Mouse (Mus musculus) forebrain, embryonic 13.5 days (tissue): Measurements from ENCODE around the gene Clns1a. TPM values are rescaled to one million over a fixed set of nuclear protein-coding genes. Genes with fewer than 3 reads are reported as not detected.
A peak's percentile ranks its signal among the peaks of the same experiment; 100 is the strongest.

Experiments
- ATAC-seq: fragments of 200-750 bp; cut with Nextera tagmentation; 2 replicates; pipeline ENCODE4 v1.8.0; 2017
- H3K27ac ChIP-seq: fragments of 300-500 bp; sonication (generic); 2 replicates; pipeline ENCODE4 v1.5.1; 2015; ENCODE audit warnings: inconsistent platforms, mild to moderate bottlenecking, moderate library complexity
- H3K27me3 ChIP-seq: fragments of 300-500 bp; sonication (generic); 2 replicates; pipeline ENCODE4 v1.6.1; 2015; ENCODE audit warnings: mild to moderate bottlenecking, inconsistent platforms
- H3K36me3 ChIP-seq: fragments of 300-500 bp; sonication (generic); 2 replicates; pipeline ENCODE4 v1.6.1; 2015; ENCODE audit warnings: mild to moderate bottlenecking, inconsistent platforms; ENCODE audit not compliant: poor library complexity, severe bottlenecking
- H3K4me1 ChIP-seq: fragments of 300-500 bp; sonication (generic); 2 replicates; pipeline ENCODE4 v1.6.1; 2015; ENCODE audit warnings: inconsistent platforms
- H3K4me2 ChIP-seq: fragments of 300-500 bp; sonication (generic); 2 replicates; pipeline ENCODE4 v1.6.1; 2015; ENCODE audit warnings: inconsistent platforms, mild to moderate bottlenecking, moderate library complexity
- H3K4me3 ChIP-seq: fragments of 300-500 bp; sonication (generic); 2 replicates; pipeline ENCODE4 v1.5.1; 2015; ENCODE audit warnings: mild to moderate bottlenecking, inconsistent platforms
- H3K9ac ChIP-seq: fragments of 300-500 bp; sonication (generic); 2 replicates; pipeline ENCODE4 v1.6.1; 2015; ENCODE audit warnings: mild to moderate bottlenecking, inconsistent platforms
- H3K9me3 ChIP-seq: fragments of 300-500 bp; sonication (generic); replicated peaks from 2 replicates; pipeline ENCODE4 v1.6.1; 2016; ENCODE audit warnings: inconsistent platforms
- WGBS: fragments of 180-500 bp; shearing (Covaris S2); methylation state at CpG from one replicate; pipeline ENCODE4 v1.1.7; 2015; 5-methylcytosine and 5-hydroxymethylcytosine counted together
- polyA plus RNA-seq: library from polyadenylated mRNA; unstranded; fragments of >200 nt; fragmentation: Nextera tagmentation; extraction: Ambion mirVana; gene quantifications from 2 replicates; pipeline ENCODE4 v1.2.1, GENCODE M21; 2015

Gene Clns1a
- polyA plus RNA-seq, 1 experiment from 2014 or later, result 224 TPM

DNA sequence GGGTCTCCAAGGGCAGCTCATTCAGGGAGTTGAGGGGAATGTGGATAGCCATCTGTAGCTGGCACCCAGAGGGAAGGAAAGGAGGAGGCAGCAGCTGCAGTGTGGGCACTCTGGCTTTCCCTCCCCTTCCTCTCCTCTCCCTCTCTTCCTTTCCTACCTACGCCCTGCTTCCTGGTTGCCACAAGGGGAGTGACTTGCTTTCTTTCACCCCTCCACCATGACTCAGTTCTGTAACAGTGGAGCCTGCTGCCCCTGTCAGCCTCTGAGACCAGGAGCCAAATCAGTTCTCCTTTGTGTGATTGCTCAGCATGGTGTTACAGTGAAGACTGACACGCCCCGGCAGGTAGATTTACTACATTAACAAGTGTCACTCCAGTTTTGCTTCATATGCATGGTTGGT lies 12.8 kb downstream of the Clns1a start:
- Histone ChIP-seq H3K4me3 (no peak overlapping the region), H3K4me1 (no peaks in the 10 kb centered on the region), H3K9me3 (no peaks in the 10 kb centered on the region), H3K36me3 (peaks cover 34% of the 10 kb centered on the region), H3K27me3 (no peaks in the 10 kb centered on the region), H3K27ac (no peak overlapping the region), H3K9ac (no peak overlapping the region), H3K4me2 (no peak overlapping the region)
- ATAC-seq, result no peak
- 91% methylated on average over 3 of the region's 3 CpGs for WGBS

DNA sequence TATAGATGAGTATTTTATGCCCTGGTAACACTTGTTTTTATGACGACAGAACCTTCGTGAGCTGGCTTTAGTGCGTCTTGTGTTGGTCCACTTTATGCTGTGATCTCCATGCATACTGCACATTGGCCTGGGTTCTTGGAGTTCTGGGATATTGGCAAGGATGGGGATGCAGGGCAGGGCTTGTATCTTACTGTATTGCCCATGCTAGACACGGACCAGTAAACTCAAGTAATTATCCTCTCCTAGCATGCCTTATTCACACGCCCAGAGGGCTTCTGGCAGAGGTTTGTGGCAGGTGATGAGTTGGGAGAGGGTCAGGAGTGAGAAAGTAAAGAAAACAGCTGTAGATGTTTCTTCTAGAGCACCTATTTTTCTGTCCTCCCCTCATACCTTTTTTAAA lies 18.2 kb downstream of the Clns1a start:
- no peak overlapping the region for H3K4me2 ChIP-seq
- no peaks in the 10 kb centered on the region for H3K9me3 ChIP-seq
- no peak overlapping the region for H3K4me3 ChIP-seq
- no peak overlapping the region for H3K9ac ChIP-seq
- H3K4me1 ChIP-seq, result no peaks in the 10 kb centered on the region
- H3K27ac ChIP-seq, result no peak overlapping the region
- H3K27me3 ChIP-seq, result no peaks in the 10 kb centered on the region
- WGBS, result 97% methylated on average over 5 of the region's 5 CpGs
- peaks cover 76% of the 10 kb centered on the region for H3K36me3 ChIP-seq
- ATAC-seq, result no peak

DNA sequence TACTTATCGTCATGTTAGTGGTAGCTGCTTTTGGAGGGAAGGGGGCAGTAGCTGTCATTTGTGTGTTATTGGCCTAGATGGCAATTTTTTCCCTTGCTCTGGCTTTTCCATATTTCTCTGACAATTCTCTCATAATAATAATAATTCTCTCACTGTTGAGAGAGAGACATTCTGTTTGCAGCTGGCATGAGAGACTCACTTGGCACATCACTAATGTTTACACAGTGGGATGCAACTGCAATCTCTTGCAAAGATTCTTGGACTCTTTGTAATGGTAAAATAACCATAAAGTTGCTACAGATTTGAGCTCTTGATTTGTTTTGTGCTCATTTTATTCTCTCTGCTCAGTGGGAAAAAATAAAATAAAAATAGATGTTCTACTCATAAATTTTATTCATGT lies 20.9 kb downstream of the Clns1a start:
- WGBS, result 97% methylated on average over 1 of the region's 1 CpGs
- H3K27me3 ChIP-seq, result no peaks in the 10 kb centered on the region
- no peak overlapping the region for H3K27ac ChIP-seq
- no peak for ATAC-seq
- H3K9me3 ChIP-seq, result no peaks in the 10 kb centered on the region
- H3K4me2 ChIP-seq, result no peak overlapping the region
- H3K9ac ChIP-seq, result no peak overlapping the region
- H3K4me1 ChIP-seq, result no peaks in the 10 kb centered on the region
- H3K4me3 ChIP-seq, result no peak overlapping the region
- peaks cover 81% of the 10 kb centered on the region for H3K36me3 ChIP-seq

DNA sequence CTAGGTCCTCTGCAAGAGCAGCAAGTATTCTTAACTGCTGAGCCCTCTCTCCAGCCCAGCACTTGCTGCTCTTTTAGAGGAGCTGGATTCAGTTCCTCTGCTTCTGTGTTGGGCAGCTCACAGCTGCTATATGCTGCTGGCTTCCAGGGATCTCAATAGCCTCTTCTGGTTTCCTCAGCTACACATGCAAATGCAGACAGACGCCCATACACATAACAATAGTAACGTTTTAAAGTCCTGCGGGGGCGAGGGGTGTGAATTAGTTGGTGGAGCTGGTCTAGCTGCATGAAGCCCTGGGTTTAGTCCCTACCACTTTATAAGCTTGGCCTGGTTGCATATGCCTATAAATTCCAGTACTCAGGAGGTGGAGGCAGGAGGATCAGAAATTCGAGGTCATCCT lies 22.6 kb downstream of the Clns1a start:
- Histone ChIP-seq H3K4me2 (no peak overlapping the region), H3K27me3 (no peaks in the 10 kb centered on the region), H3K4me1 (no peaks in the 10 kb centered on the region), H3K27ac (no peak overlapping the region), H3K9me3 (no peaks in the 10 kb centered on the region), H3K4me3 (no peak overlapping the region), H3K9ac (no peak overlapping the region), H3K36me3 (peaks cover 68% of the 10 kb centered on the region)
- ATAC-seq, result no peak
- WGBS, result 67% methylated on average over 5 of the region's 5 CpGs

DNA sequence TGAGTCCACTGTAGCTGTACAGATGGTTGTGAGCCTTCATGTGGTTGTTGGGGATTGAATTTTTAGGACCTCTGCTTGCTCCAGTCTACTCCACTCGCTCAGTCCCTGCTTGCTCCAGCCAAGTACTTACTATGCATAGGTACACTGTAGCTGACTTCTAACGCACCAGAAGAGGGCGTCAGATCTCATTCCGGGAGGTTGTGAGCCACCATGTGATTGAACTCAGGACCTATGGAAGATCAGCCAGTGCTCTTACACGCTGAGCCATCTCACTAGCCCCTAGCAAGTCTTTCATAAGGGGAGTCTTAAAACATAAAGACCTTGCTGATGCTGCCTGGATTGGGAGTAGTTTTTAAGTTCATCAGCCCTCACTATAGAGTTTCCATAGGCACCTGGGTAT lies 23.7 kb downstream of the Clns1a start:
- Histone ChIP-seq H3K27ac (no peak overlapping the region), H3K4me1 (no peaks in the 10 kb centered on the region), H3K36me3 (peaks cover 63% of the 10 kb centered on the region), H3K9me3 (no peaks in the 10 kb centered on the region), H3K4me2 (no peak overlapping the region), H3K4me3 (no peak overlapping the region), H3K9ac (no peak overlapping the region), H3K27me3 (no peaks in the 10 kb centered on the region)
- no peak for ATAC-seq
- 83% methylated on average over 5 of the region's 5 CpGs for WGBS

DNA sequence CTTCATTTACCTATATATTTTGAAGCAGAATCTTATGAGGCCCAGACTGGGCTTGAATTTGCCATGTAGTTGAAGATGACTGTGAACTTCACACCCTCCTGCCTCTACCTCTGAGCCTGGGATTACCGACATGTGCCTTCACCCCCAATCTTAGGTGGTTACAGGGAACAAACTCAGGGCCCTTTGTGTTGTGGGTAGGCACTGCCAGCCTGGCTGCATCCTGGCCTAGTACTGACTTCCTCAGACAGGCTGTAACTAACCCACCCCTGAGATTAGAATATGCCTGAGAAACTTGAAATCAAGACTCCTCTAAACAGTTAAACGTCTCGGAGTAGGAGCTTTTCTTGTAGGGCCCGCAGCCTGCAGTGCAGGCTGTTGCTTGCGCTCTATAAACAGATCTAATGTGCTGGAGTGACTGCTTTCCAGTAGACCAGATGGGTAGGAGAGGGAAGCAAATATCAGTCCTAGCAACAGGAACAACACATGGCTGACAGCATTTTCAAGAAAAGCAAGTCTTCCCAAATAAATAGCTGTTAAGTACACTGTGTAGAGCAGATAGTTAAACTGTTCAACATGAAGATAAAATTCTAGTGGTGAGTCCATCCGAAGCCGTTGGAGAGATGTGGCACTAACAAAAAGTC lies 26.0 kb downstream of the Clns1a start:
- no peaks in the 10 kb centered on the region for H3K27me3 ChIP-seq
- H3K27ac ChIP-seq, result no peak overlapping the region
- H3K9me3 ChIP-seq, result no peaks in the 10 kb centered on the region
- no peaks in the 10 kb centered on the region for H3K4me1 ChIP-seq
- H3K4me3 ChIP-seq, result no peak overlapping the region
- WGBS, result 88% methylated on average over 7 of the region's 7 CpGs
- H3K4me2 ChIP-seq, result no peak overlapping the region
- ATAC-seq, result peak; percentile 50; the same call in 1 of the 2 replicates
- no peak overlapping the region for H3K9ac ChIP-seq
- peaks cover 52% of the 10 kb centered on the region for H3K36me3 ChIP-seq

DNA sequence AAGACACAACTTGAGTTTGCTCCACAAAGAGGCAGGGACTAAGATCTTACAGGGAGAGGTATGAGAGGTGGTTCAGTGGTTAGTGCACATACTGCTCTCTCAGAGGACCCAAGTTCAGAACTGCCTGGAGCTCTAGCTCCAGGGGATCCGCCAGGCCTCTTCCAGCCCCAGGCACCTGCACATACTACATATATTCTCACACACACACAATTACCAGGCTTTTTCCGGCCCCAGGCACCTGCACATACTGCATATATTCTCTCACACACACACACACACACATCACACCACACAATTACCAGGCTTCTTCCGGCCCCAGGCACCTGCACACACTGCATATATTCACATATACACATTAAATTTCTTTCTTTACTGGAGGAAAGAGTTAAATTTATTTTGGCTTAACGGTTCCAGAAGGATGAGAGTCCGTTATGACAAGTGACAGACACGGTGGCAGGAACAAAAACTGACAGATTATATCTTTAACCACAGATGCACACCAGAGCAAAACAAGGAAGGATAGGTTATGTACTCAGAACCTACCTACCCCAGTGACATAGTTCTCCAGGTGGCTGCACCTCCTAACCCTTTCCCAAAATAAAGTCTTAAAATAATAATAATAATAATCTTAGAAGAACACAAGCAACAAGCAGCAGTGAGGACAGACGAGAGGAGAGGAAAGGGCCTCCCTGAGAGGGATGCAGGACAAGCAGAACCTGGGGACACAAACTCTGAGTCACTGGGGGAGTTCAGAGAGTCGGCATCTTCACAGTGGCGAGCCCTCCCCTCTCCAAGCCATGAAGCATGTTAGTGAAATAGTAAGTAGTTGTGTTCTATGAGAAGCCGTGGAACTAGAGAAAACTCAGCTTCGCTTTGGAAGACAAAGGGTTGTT lies 27.5 kb downstream of the Clns1a start:
- 90% methylated on average over 11 of the region's 11 CpGs for WGBS
- no peak overlapping the region for H3K4me2 ChIP-seq
- peaks cover 7% of the 10 kb centered on the region; the same call in 1 of the 2 replicates for H3K4me1 ChIP-seq
- ATAC-seq, result no peak
- no peak overlapping the region; the same call in 1 of the 2 replicates for H3K27ac ChIP-seq
- H3K27me3 ChIP-seq, result no peaks in the 10 kb centered on the region
- no peak overlapping the region for H3K9ac ChIP-seq
- peaks cover 37% of the 10 kb centered on the region for H3K36me3 ChIP-seq
- H3K9me3 ChIP-seq, result no peaks in the 10 kb centered on the region
- H3K4me3 ChIP-seq, result no peak overlapping the region

DNA sequence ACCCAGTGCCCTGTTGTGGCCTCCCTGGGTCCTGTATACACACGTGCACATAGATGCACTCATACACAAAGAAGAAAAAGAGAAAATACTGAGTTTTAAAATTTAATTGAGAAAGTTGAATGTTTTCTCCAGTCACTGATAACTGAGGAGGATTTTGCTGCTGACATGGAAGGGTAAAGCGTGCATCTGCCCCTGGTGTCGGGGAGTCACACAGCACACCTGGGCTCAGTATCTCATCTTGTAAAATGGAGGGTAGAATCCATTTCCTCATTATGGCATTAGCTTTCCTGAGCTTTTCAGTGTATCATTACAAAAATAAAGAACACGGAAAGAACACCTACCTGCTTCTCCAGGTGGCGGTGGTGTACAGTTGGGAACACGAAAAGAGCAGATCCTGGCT lies 29.0 kb downstream of the Clns1a start:
- Histone ChIP-seq H3K9me3 (no peaks in the 10 kb centered on the region), H3K36me3 (peaks cover 22% of the 10 kb centered on the region; the same call in 1 of the 2 replicates), H3K9ac (no peak overlapping the region), H3K4me2 (no peak overlapping the region), H3K27ac (no peak overlapping the region), H3K4me1 (peaks cover 11% of the 10 kb centered on the region; the same call in 1 of the 2 replicates), H3K27me3 (no peaks in the 10 kb centered on the region), H3K4me3 (no peak overlapping the region)
- 96% methylated on average over 6 of the region's 6 CpGs for WGBS
- no peak for ATAC-seq

DNA sequence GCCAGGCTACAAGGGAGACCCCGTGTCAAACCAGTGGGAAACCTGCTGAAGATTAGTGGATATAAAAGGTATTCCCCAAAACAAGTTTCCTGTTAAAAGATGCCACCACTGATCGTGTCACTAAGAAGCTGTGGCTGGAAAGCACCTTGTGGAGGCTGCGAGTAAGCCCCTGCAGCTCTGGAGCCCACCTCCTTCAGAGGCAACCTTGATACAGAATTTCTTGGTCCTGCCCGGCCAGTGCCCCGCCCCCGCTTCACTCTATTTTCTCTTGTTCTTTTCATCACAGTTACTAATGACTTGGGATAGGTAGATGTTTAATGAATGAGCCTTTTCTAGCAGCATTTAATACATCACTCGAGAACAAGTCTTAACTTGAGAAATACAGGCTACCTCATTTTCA lies 29.6 kb downstream of the Clns1a start:
- no peak for ATAC-seq
- Histone ChIP-seq H3K36me3 (peaks cover 15% of the 10 kb centered on the region; the same call in 1 of the 2 replicates), H3K4me2 (no peak overlapping the region), H3K9ac (no peak overlapping the region), H3K9me3 (no peaks in the 10 kb centered on the region), H3K4me3 (no peak overlapping the region), H3K27ac (no peak overlapping the region), H3K4me1 (peaks cover 11% of the 10 kb centered on the region; the same call in 1 of the 2 replicates), H3K27me3 (no peaks in the 10 kb centered on the region)
- WGBS, result 68% methylated on average over 7 of the region's 7 CpGs

DNA sequence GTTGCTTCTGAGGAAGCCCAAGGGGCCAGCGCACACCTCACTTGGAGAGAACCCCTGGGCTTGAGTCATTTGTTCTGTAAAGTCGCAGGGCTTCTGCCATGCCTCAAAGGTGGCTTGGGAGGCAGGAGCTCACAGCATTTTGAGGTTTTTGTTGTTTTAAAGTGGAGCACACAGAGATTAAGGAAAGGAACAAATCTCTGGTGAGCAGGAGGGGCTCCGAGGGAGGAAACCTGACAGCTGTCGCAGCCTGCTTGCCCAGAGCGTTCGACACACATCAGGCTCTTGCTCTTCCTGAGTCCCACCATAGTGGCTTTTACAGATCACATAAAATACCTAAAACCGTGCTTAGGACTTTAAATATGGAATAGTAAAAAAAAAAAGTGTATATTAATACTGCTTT lies 30.3 kb downstream of the Clns1a start:
- no peak overlapping the region for H3K4me2 ChIP-seq
- no peak for ATAC-seq
- H3K27ac ChIP-seq, result no peak overlapping the region
- no peak overlapping the region for H3K9ac ChIP-seq
- H3K36me3 ChIP-seq, result peaks cover 14% of the 10 kb centered on the region; the same call in 1 of the 2 replicates
- peaks cover 11% of the 10 kb centered on the region; the same call in 1 of the 2 replicates for H3K4me1 ChIP-seq
- H3K27me3 ChIP-seq, result no peaks in the 10 kb centered on the region
- H3K9me3 ChIP-seq, result no peaks in the 10 kb centered on the region
- no peak overlapping the region for H3K4me3 ChIP-seq
- 66% methylated on average over 7 of the region's 7 CpGs for WGBS

DNA sequence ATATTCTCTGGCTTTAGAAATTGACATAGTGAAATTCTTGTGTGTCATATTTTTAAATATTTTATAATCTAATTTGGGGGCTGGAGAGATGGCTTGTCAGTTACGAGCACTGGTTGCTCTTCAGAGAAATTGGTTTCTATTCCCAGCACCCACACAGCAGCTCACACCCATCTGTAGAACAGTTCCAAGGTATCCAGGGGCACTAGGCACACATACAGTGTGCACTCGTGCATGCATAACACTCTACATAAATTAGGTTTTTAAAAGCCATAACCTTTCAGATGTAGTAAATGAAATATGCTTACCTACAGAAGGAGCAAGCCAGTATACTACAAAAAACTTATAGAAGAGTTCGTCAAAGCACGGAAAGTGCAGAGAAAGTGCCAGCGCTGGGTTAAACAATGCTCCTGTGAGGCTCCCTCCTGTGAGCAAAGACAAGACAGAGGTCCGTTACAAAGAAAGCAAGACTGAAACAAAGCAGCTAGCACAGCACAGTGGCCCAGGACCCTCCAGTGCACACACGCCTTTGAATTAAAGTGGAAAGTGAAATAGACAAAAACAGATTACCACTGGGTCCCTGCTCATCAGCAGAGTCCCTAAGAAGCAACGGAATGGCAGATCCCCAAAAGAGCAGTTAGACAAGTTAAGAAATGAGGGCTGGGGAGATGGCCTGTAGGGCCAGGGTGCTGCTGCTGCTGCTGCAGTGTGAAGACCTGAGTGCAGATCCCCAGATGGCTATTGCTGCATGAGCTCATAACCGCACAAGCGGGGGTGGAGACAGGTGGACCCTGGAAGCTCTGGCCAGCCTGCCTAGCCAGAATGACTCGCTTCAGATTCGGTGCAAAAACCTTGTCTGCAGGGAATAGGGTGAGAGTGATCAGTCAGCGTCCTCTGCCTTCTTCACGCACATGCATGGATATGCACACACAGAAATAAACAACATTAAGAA lies 32.5 kb downstream of the Clns1a start:
- H3K9ac ChIP-seq, result no peak overlapping the region
- 24% methylated on average over 14 of the region's 14 CpGs for WGBS

More for the DNA sequence above, 32.5 kb downstream of the Clns1a start:
- Histone ChIP-seq H3K36me3 (peaks cover 14% of the 10 kb centered on the region; the same call in 1 of the 2 replicates), H3K4me3 (no peak overlapping the region), H3K4me2 (peak overlapping the region; percentile 15; the same call in 1 of the 2 replicates), H3K27me3 (no peaks in the 10 kb centered on the region), H3K4me1 (peaks cover 11% of the 10 kb centered on the region; the same call in 1 of the 2 replicates), H3K27ac (no peak overlapping the region), H3K9me3 (no peaks in the 10 kb centered on the region)
- peak; percentile 24; the same call in 1 of the 2 replicates for ATAC-seq
